Mouse (Mus musculus) forebrain, postnatal 0 days (tissue): ENCODE data around the gene Slc2a1. TPM values are rescaled to one million over a fixed set of nuclear protein-coding genes. Genes with fewer than 3 reads are reported as not detected.
A peak's percentile ranks its signal among the peaks of the same experiment; 100 is the strongest.

Experiments
- ATAC-seq: fragments of 200-750 bp; cut with Nextera tagmentation; 2 replicates; pipeline ENCODE4 v1.8.0; 2017; ENCODE audit warnings: mild to moderate bottlenecking, moderate library complexity
- DNase-seq: peaks from one replicate; pipeline ENCODE4 v3.0.0-alpha.2; 2015
- H3K27ac ChIP-seq: fragments of 300-500 bp; sonication (generic); 2 replicates; pipeline ENCODE4 v1.5.1; 2014; ENCODE audit warnings: low read depth, mild to moderate bottlenecking, antibody characterized with exemption, low read length, moderate library complexity, mixed read lengths
- H3K27me3 ChIP-seq: fragments of 300-500 bp; sonication (generic); 2 replicates; pipeline ENCODE4 v1.6.1; 2014; ENCODE audit warnings: mild to moderate bottlenecking, low read length, mixed read lengths; ENCODE audit not compliant: insufficient read depth
- H3K36me3 ChIP-seq: fragments of 300-500 bp; sonication (generic); 2 replicates; pipeline ENCODE4 v1.6.1; 2014; ENCODE audit warnings: mild to moderate bottlenecking, moderate library complexity; ENCODE audit not compliant: insufficient read depth
- H3K4me1 ChIP-seq: fragments of 300-500 bp; sonication (generic); 2 replicates; pipeline ENCODE4 v1.6.1; 2014; ENCODE audit warnings: antibody characterized with exemption; ENCODE audit not compliant: insufficient read depth
- H3K4me2 ChIP-seq: fragments of 300-500 bp; sonication (generic); 2 replicates; pipeline ENCODE4 v1.6.1; 2014; ENCODE audit warnings: low read depth, mild to moderate bottlenecking, moderate library complexity
- H3K4me3 ChIP-seq: fragments of 300-500 bp; sonication (generic); 2 replicates; pipeline ENCODE4 v1.5.1; 2014; ENCODE audit warnings: low read depth, low read length, mixed read lengths
- H3K9ac ChIP-seq: fragments of 300-500 bp; sonication (generic); 2 replicates; pipeline ENCODE4 v1.6.1; 2014; ENCODE audit warnings: mild to moderate bottlenecking
- H3K9me3 ChIP-seq: fragments of 300-500 bp; sonication (generic); 2 replicates; pipeline ENCODE4 v1.6.1; 2016; ENCODE audit warnings: low read length
- CTCF ChIP-seq: sonication (generic); IDR thresholded peaks from 2 replicates; pipeline ENCODE4 v1.5.1; 2016; ENCODE audit warnings: antibody characterized with exemption, control low read depth, low read depth
- WGBS: fragments of 180-500 bp; shearing (Covaris S2); extraction: QIAGEN DNeasy Blood & Tissue Kit; methylation state at CpG from one replicate; pipeline ENCODE4 v1.1.7; 2014; 5-methylcytosine and 5-hydroxymethylcytosine counted together
- polyA plus RNA-seq: library from polyadenylated mRNA; unstranded; fragments of >200 nt; fragmentation: Nextera tagmentation; extraction: Ambion mirVana; gene quantifications from 2 replicates; pipeline ENCODE4 v1.2.1, GENCODE M21; 2015
- total RNA-seq: library from RNA; depleted of rRNA; stranded (reverse); fragments of >200 nt; gene quantifications from 2 replicates; pipeline ENCODE4 v1.2.3, GENCODE M21; 2014

The Slc2a1 gene
- total and polyA plus RNA-seq, 2 experiments from 2014 or later, result 41.4 to 64.8 TPM

DNA sequence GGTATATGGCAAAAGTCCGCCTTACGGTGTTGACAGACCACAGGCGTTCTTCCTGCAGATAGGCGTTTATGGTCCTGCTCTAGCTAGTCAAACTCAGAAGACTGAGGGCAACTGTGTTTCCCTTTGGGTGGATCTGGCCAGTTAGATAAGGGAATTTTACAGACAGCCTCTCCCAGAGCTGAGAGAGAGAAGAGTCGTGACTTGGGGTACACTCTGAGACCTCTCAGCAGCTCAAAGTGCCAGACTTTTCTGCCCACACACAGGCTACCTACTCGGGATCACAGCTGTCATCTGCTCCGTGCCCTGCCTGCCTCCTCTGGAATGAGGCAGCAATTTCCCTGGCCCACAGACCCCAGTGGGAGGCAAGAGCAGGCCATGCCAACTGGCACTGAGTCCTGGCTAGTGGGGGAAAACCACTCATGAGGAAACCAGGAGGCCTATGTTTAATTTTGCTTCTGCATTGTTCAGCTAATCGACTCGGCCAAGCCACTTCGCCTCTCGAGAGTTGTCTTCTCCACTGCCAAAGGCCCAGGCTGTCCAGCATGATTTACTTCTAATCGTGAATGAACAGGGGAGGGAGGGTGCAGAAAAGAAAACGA is 31.3 kb upstream of the Slc2a1 start:
- Histone ChIP-seq H3K4me1 (no peaks in the 10 kb centered on the region), H3K4me3 (no peak overlapping the region), H3K27ac (no peak overlapping the region), H3K36me3 (no peaks in the 10 kb centered on the region), H3K4me2 (no peak overlapping the region), H3K27me3 (peaks cover 1% of the 10 kb centered on the region; the same call in 1 of the 2 replicates), H3K9ac (no peak overlapping the region), H3K9me3 (no peaks in the 10 kb centered on the region)
- 45% methylated on average over 13 of the region's 13 CpGs for WGBS
- no peak for TF ChIP-seq CTCF
- DNase-seq, result peak; percentile 41
- ATAC-seq, result peak; percentile 68

DNA sequence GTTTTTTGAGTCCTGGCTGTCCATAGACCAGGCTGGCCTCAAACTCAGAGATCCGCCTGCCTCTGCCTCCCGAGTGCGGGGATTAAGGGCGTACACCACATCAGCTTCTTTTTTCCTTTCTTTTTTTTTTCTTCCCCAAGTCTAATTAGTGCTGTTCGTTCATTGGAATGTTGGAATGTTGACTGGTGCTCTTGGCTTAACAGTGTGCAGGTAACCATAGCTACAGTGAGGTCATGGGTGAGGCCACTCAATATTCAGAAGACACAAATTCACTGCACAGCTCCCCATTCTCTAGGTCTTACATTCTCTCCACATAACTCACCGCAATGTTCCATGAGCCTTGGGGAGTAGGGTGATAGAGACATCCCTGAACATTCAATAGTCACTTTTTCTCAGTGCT is 28.6 kb upstream of the Slc2a1 start:
- DNase-seq (no peak), ATAC-seq (no peak)
- H3K27ac ChIP-seq, result no peak overlapping the region
- no peaks in the 10 kb centered on the region for H3K9me3 ChIP-seq
- no peak overlapping the region for H3K4me3 ChIP-seq
- no peak overlapping the region for H3K9ac ChIP-seq
- no peaks in the 10 kb centered on the region for H3K27me3 ChIP-seq
- H3K4me1 ChIP-seq, result peaks cover 5% of the 10 kb centered on the region; the same call in 1 of the 2 replicates
- no peaks in the 10 kb centered on the region for H3K36me3 ChIP-seq
- 81% methylated on average over 6 of the region's 6 CpGs for WGBS
- no peak for TF ChIP-seq CTCF
- no peak overlapping the region for H3K4me2 ChIP-seq

- no peak overlapping the region for H3K27ac ChIP-seq
Measured at GRCm38 (mm10) chr4:119082740-119083231, 25.7 kb upstream of the Slc2a1 start.

GRCm38 (mm10) chr4:119088424-119088823 is 20.1 kb upstream of the Slc2a1 start:
- H3K4me2 ChIP-seq, result no peak overlapping the region
- no peak for DNase-seq
- H3K9me3 ChIP-seq, result no peaks in the 10 kb centered on the region
- no peak overlapping the region for H3K27ac ChIP-seq
- ATAC-seq, result no peak
- H3K27me3 ChIP-seq, result no peaks in the 10 kb centered on the region
- WGBS, result 63% methylated on average over 2 of the region's 2 CpGs
- no peaks in the 10 kb centered on the region for H3K4me1 ChIP-seq
- no peaks in the 10 kb centered on the region for H3K36me3 ChIP-seq
- no peak overlapping the region for H3K9ac ChIP-seq
- no peak overlapping the region for H3K4me3 ChIP-seq
- no peak for TF ChIP-seq CTCF

More at GRCm38 (mm10) chr4:119082740-119083231, 25.7 kb upstream of the Slc2a1 start:
- Histone ChIP-seq H3K4me2 (no peak overlapping the region), H3K27me3 (no peaks in the 10 kb centered on the region), H3K4me3 (no peak overlapping the region), H3K36me3 (no peaks in the 10 kb centered on the region), H3K4me1 (peaks cover 5% of the 10 kb centered on the region; the same call in 1 of the 2 replicates), H3K9ac (no peak overlapping the region), H3K9me3 (no peaks in the 10 kb centered on the region)
- ATAC-seq (peak; percentile 69), DNase-seq (peak; percentile 75)
- WGBS, result 31% methylated on average over 3 of the region's 3 CpGs
- TF ChIP-seq CTCF, result no peak

DNA sequence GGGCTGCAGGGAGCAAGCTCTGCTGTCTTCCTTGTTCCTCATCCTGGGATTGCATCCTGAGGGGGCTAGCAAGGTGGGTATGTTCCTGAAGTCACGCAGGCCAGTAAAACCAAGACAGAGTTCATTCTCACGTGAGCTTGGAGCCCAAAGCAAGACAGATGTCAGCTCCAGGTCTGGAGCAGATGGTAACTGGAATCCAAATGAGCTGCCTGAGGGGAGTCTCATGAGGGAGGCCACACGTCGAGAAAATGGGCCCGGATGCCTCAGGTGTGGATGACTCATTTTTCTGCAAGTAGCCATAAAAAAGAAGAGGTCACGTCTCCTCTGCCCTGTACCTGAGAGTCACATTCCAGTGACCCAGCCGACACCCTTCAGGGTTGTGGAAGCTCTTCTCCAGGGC is 14.6 kb upstream of the Slc2a1 start:
- Histone ChIP-seq H3K27ac (no peak overlapping the region), H3K4me1 (no peaks in the 10 kb centered on the region), H3K9ac (no peak overlapping the region), H3K4me3 (no peak overlapping the region), H3K36me3 (no peaks in the 10 kb centered on the region), H3K27me3 (no peaks in the 10 kb centered on the region), H3K9me3 (no peaks in the 10 kb centered on the region), H3K4me2 (no peak overlapping the region)
- 72% methylated on average over 7 of the region's 7 CpGs for WGBS
- DNase-seq (no peak), ATAC-seq (no peak)
- TF ChIP-seq CTCF, result no peak

GRCm38 (mm10) chr4:119094987-119095386 is 13.5 kb upstream of the Slc2a1 start:
- WGBS, result 30% methylated on average over 4 of the region's 4 CpGs
- no peak for TF ChIP-seq CTCF
- DNase-seq, result no peak

DNA sequence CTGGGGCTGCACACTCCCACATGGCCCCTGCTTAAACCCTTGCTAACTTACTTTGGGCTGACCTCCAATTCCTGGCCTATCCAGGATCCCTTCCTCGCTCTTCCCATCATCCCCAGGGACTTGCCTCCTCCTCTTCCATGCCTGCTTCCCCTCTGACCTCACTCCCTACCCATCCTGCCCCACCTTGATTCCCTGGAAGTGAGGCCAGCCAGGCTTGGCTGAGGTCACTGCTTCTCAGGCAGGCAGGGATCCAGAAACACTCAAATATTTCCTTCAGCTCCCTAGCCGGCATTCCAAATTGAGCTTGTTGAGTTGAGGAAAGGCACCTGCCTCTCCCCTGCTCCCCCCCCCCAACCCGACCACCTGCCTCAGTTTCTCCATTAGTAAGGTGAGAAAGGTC is 12.1 kb upstream of the Slc2a1 start:
- no peaks in the 10 kb centered on the region for H3K9me3 ChIP-seq
- no peak overlapping the region for H3K4me3 ChIP-seq
- H3K4me2 ChIP-seq, result no peak overlapping the region
- no peak overlapping the region for H3K27ac ChIP-seq
- H3K27me3 ChIP-seq, result no peaks in the 10 kb centered on the region
- H3K36me3 ChIP-seq, result no peaks in the 10 kb centered on the region
- DNase-seq (no peak), ATAC-seq (no peak)
- WGBS, result 83% methylated on average over 3 of the region's 3 CpGs
- no peaks in the 10 kb centered on the region for H3K4me1 ChIP-seq
- no peak for TF ChIP-seq CTCF
- no peak overlapping the region for H3K9ac ChIP-seq

More at GRCm38 (mm10) chr4:119094987-119095386, 13.5 kb upstream of the Slc2a1 start:
- no peaks in the 10 kb centered on the region for H3K9me3 ChIP-seq
- no peaks in the 10 kb centered on the region for H3K36me3 ChIP-seq
- no peak overlapping the region for H3K27ac ChIP-seq
- no peak for ATAC-seq
- no peak overlapping the region for H3K9ac ChIP-seq
- no peak overlapping the region for H3K4me2 ChIP-seq
- H3K4me3 ChIP-seq, result no peak overlapping the region
- no peaks in the 10 kb centered on the region for H3K27me3 ChIP-seq
- no peaks in the 10 kb centered on the region for H3K4me1 ChIP-seq
